Mouse (Mus musculus): ENCODE measurements around the gene 3100002H09Rik.
A peak's percentile ranks its signal among the peaks of the same experiment; 100 is the strongest.

The 3100002H09Rik gene

DNA sequence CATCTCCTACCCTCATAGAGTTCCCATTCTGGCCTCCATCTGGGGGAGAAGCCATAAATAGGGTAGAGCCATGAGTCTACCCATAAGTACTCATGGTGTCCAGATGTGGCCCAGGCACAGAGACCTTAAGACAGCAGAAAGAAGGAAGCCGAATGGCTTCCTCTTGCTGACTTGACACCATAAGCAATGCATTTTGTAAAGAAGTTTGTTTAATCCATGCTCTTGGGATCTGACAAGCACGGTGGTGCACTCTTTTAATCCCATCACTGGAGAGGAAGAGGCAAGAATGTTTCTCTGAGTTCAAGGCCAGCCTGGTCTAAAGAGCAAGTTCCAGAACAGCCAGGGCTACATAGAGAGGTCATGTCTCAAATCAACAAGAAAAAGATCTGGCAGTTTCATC lies at the start of gene 3100002H09Rik:
Gene 3100002H09Rik (minus strand): TSS at position 101 of the 400 bp plus-strand sequence.
- no peak for DNase-seq (ENCODE audit: low spot score in 2 of 2)

- no peak for DNase-seq (ENCODE audit: low spot score in 2 of 2)
These were observed 48.9 kb upstream of the 3100002H09Rik start for GRCm38 (mm10) chr4:124659251-124660217.

- DNase-seq (ENCODE audit: low spot score in 2 of 2), result peak in 1 of 2 experiments; percentile 20
These were observed 47.8 kb upstream of the 3100002H09Rik start for GRCm38 (mm10) chr4:124658412-124658851.

- peak in 1 of 2 experiments; percentile 16 for DNase-seq (ENCODE audit: low spot score in 2 of 2)
These were observed 47.2 kb upstream of the 3100002H09Rik start for GRCm38 (mm10) chr4:124657781-124658180.

- DNase-seq (ENCODE audit: low spot score in 2 of 2), result peak; percentile 26 to 52
These were observed 46.4 kb upstream of the 3100002H09Rik start for GRCm38 (mm10) chr4:124656854-124657650.

DNA sequence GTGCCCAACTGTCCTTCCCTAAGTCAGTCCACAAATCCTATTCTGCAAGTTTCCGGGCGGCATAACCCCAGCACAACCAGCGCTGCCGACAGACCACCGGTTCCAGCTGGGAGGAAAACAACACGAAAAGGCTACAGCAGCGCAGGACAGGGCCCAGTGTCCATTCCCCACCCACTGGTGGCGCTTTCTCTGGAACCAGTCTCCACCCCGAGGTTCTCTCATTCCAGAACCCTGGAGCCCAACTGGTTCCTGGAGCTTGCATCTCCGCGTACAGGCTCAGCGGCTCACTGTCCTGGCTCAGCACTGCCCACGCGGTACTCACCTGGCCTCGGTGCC lies 45.9 kb upstream of the 3100002H09Rik start, which contains the start of gene Pou3f1:
Gene Pou3f1 (plus strand): TSS at position 290 of the 336 bp plus-strand sequence.
- DNase-seq (ENCODE audit: low spot score in 2 of 2), result no peak

- DNase-seq (ENCODE audit: low spot score in 2 of 2), result no peak
These were observed 42.3 kb upstream of the 3100002H09Rik start for GRCm38 (mm10) chr4:124652886-124653285.

GRCm38 (mm10) chr4:124647909-124648308 lies 37.3 kb upstream of the 3100002H09Rik start:
- no peak for DNase-seq (ENCODE audit: low spot score in 2 of 2)

DNA sequence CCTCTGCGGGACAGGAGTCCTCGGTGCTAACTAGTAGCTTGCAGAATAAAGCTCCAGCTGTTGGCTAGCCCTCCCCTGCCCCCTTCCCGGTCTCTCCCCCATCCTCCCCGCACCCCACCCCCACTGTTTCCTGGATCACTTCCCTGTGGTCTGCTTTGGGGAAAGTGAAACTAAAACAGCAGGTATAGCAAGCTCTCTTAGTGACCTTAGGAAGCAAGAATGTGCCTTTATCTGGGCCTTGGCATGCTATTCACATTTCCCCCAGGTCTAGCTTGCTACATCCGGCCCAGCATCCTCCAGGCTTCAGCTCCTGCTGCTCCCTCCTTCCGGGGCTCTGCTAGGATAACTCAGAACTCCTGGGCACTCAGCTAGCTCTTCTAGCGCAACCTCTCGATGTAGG lies 36.0 kb upstream of the 3100002H09Rik start:
- no peak for DNase-seq (ENCODE audit: low spot score in 2 of 2)

- peak in 1 of 2 experiments; percentile 21 for DNase-seq (ENCODE audit: low spot score in 2 of 2)
These were observed 34.4 kb upstream of the 3100002H09Rik start for GRCm38 (mm10) chr4:124644974-124645433.

GRCm38 (mm10) chr4:124643859-124644258 lies 33.3 kb upstream of the 3100002H09Rik start:
- no peak for DNase-seq (ENCODE audit: low spot score in 2 of 2)

GRCm38 (mm10) chr4:124639715-124640114 lies 29.1 kb upstream of the 3100002H09Rik start:
- no peak for DNase-seq (ENCODE audit: low spot score in 2 of 2)

DNA sequence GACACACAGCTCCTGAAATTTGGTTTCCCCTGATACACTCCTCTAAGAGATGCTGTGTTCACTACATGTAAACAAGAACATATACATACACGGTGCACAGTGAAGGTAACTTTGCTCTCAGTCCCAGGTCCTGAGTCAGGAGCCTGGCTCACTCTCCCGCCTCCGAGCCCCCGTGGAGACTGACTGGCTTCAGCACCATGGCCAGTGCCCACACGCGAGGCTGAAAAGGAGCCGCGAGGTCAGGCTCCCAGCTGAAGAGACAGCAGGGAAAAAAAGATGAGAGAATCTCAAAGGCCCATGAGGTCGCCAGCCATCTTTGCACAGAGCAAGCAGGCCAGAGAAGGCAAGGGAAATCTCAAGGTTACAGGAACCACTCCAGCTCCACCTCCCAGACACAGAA lies 22.7 kb upstream of the 3100002H09Rik start:
- DNase-seq (ENCODE audit: low spot score in 2 of 2), result peak in 1 of 2 experiments; percentile 50

DNA sequence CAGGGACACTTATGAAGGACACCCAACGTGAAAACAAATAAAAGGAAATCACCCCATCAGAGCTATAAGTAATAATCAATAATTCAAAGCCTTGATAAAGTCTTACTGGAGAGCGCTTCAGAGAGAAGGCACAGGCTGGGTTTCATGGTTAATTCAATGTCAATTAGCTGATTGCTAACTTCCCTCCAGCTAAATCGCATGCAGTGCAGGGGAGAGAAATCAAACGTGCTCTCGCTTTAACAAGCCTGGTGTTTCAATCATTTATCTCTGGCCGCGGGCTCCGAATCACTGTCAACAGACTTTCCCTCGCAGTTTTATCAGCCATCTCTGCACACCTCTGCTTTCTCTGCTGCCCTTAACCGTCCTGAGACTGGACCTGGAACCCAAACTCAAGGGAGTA lies 22.3 kb upstream of the 3100002H09Rik start:
- no peak for DNase-seq (ENCODE audit: low spot score in 2 of 2)

GRCm38 (mm10) chr4:124631456-124631855 lies 20.9 kb upstream of the 3100002H09Rik start:
- DNase-seq (ENCODE audit: low spot score in 2 of 2), result no peak

GRCm38 (mm10) chr4:124626836-124627235 lies 16.2 kb upstream of the 3100002H09Rik start:
- no peak for DNase-seq (ENCODE audit: low spot score in 2 of 2)

GRCm38 (mm10) chr4:124624111-124624581 lies 13.5 kb upstream of the 3100002H09Rik start:
- no peak for DNase-seq (ENCODE audit: low spot score in 2 of 2)

- DNase-seq (ENCODE audit: low spot score in 2 of 2), result no peak
These were observed 12.0 kb upstream of the 3100002H09Rik start for GRCm38 (mm10) chr4:124622566-124622965.

GRCm38 (mm10) chr4:124621406-124621805 lies 10.8 kb upstream of the 3100002H09Rik start:
- DNase-seq (ENCODE audit: low spot score in 2 of 2), result no peak

- no peak for DNase-seq (ENCODE audit: low spot score in 2 of 2)
These were observed 8.0 kb upstream of the 3100002H09Rik start for GRCm38 (mm10) chr4:124618599-124618998.

- DNase-seq (ENCODE audit: low spot score in 2 of 2), result no peak
These were observed 6.0 kb upstream of the 3100002H09Rik start for GRCm38 (mm10) chr4:124616636-124617035.

DNA sequence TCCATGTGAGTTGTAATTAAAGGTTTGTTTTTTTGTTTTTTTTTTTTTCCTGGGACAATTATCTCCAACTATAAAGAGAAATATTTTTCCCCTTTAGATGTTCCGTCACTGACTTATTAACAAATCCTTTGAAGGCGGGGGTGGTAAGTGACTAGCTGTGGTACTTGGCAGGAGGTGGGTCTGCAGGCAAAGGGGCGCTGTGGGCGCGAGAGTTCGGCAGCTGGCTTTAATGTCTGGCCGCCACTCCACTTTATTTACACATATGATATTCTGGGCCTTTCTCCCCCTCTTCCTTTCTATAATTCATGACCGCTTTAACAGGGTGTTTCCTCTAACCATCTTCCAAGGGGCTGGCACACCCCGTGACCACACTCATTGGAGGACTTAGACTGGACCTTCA lies 5.4 kb upstream of the 3100002H09Rik start:
- no peak for DNase-seq (ENCODE audit: low spot score in 2 of 2)

Measured in spleen, postnatal 10 days (tissue).